Mouse (Mus musculus): ENCODE data around the gene Rbm33.

The Rbm33 gene

GRCm38 (mm10) chr5:28324457-28324856 lies 7.5 kb downstream of the Rbm33 start:
- DNase-seq (ENCODE audit: low read depth): no peak

- peak; percentile 77 for DNase-seq (ENCODE audit: low read depth)
Measured at GRCm38 (mm10) chr5:28329024-28329806, 12.3 kb downstream of the Rbm33 start.

- DNase-seq (ENCODE audit: low read depth): no peak
Measured at GRCm38 (mm10) chr5:28333731-28334130, 16.8 kb downstream of the Rbm33 start.

- DNase-seq (ENCODE audit: low read depth): no peak
Measured at GRCm38 (mm10) chr5:28351857-28352513, 35.1 kb downstream of the Rbm33 start.

- no peak for DNase-seq (ENCODE audit: low read depth)
Measured at GRCm38 (mm10) chr5:28355614-28356013, 38.7 kb downstream of the Rbm33 start.

GRCm38 (mm10) chr5:28360745-28361144 lies 43.8 kb downstream of the Rbm33 start:
- DNase-seq (ENCODE audit: low read depth): no peak

GRCm38 (mm10) chr5:28368056-28368455 lies 51.1 kb downstream of the Rbm33 start:
- no peak for DNase-seq (ENCODE audit: low read depth)

- DNase-seq (ENCODE audit: low read depth): no peak
Measured at GRCm38 (mm10) chr5:28370836-28371235, 53.9 kb downstream of the Rbm33 start.

GRCm38 (mm10) chr5:28372172-28372664 lies 55.3 kb downstream of the Rbm33 start:
- DNase-seq (ENCODE audit: low read depth): no peak

GRCm38 (mm10) chr5:28373498-28374427 lies 56.8 kb downstream of the Rbm33 start:
- DNase-seq (ENCODE audit: low read depth): no peak

GRCm38 (mm10) chr5:28377299-28377698 lies 60.4 kb downstream of the Rbm33 start:
- no peak for DNase-seq (ENCODE audit: low read depth)

- peak; percentile 62 for DNase-seq (ENCODE audit: low read depth)
Measured at GRCm38 (mm10) chr5:28382289-28382688, 65.4 kb downstream of the Rbm33 start.

GRCm38 (mm10) chr5:28386783-28387182 lies 69.9 kb downstream of the Rbm33 start:
- DNase-seq (ENCODE audit: low read depth): no peak

GRCm38 (mm10) chr5:28387531-28388179 lies 70.7 kb downstream of the Rbm33 start:
- DNase-seq (ENCODE audit: low read depth): no peak

- DNase-seq (ENCODE audit: low read depth): peak; percentile 84
Measured at GRCm38 (mm10) chr5:28388184-28388583, 71.3 kb downstream of the Rbm33 start.

- DNase-seq (ENCODE audit: low read depth): no peak
Measured at GRCm38 (mm10) chr5:28390189-28390588, 73.3 kb downstream of the Rbm33 start.

GRCm38 (mm10) chr5:28397344-28397743 lies 80.4 kb downstream of the Rbm33 start:
- DNase-seq (ENCODE audit: low read depth): no peak

- no peak for DNase-seq (ENCODE audit: low read depth)
Measured at GRCm38 (mm10) chr5:28398736-28399135, 81.8 kb downstream of the Rbm33 start.

- no peak for DNase-seq (ENCODE audit: low read depth)
Measured at GRCm38 (mm10) chr5:28399451-28400115, 82.7 kb downstream of the Rbm33 start.

GRCm38 (mm10) chr5:28402756-28403155 lies 85.8 kb downstream of the Rbm33 start:
- peak; percentile 70 for DNase-seq (ENCODE audit: low read depth)

GRCm38 (mm10) chr5:28406662-28407061 lies 89.7 kb downstream of the Rbm33 start:
- no peak for DNase-seq (ENCODE audit: low read depth)

Measured in induced T-regulatory cell, adult 2 months (primary cell).